Mouse (Mus musculus) E14TG2a.4 (cell line): ENCODE data around the gene Fes.

Source experiments
- CTCF ChIP-seq: conservative IDR thresholded peaks from 2 replicates; pipeline ENCODE4 v1.5.1; 2014; ENCODE audit warnings: low read length
- NANOG ChIP-seq: IDR thresholded peaks from 2 replicates; pipeline ENCODE4 v1.6.1; 2014; ENCODE audit warnings: borderline replicate concordance, low read length, mixed read lengths

- TF ChIP-seq CTCF (no peak), NANOG (no peak)
Observed at GRCm38 (mm10) chr7:80417601-80418000, 29.9 kb upstream of the Fes start.
